Mouse (Mus musculus) liver, postnatal 0 days (tissue): ENCODE results near the gene Pink1.

Experiments used
- CTCF ChIP-seq: sonication (generic); IDR thresholded peaks from 2 replicates; pipeline ENCODE4 v1.5.1; 2016; ENCODE audit warnings: antibody characterized with exemption, low read depth
- EP300 ChIP-seq: IDR thresholded peaks from 2 replicates; pipeline ENCODE4 v1.6.1; 2016; ENCODE audit warnings: antibody characterized with exemption, low read depth, mild to moderate bottlenecking

- TF ChIP-seq CTCF (no peak), EP300 (no peak)
Measured at GRCm38 (mm10) chr4:138307025-138307424, 19.1 kb downstream of the Pink1 start.
